Mouse (Mus musculus): ENCODE measurements at regions not wholly inside any gene's neighbourhood (a gene's known extent, or its start where the extent isn't known, plus 50 kb on each side); places are given as distances from the start of the nearest gene placed in this dataset.

DNA sequence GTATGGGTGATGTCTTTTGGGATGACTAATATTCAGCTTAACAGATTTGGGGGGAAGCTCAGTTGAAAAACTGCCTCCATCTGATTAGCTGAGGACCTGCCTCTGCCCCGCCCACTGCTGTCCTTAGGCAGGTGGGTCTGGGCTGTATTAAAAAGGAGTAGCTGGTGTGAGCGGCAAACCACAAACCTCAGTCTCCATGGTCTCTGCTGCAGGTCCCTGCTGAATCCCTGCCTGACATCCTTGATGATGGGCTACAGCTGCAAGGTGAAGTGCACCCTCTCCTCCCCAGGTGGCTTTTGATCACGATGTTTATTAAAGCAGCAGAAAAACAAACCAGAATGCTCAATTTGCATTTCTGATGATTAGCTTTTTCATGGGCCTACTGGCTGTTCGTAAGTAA lies 60.8 kb upstream of the Plet1 start:
- TF ChIP-seq ZNF384 (IDR thresholded peaks at IDR 0.05; ENCODE audit: low read depth, low read length) (no peak), CHD2 (IDR thresholded peaks at IDR 0.05; ENCODE audit: low read depth, low read length) (no peak), ZC3H11A (IDR thresholded peaks at IDR 0.05; ENCODE audit: borderline replicate concordance, low read depth, low read length) (no peak), MAFK (IDR thresholded peaks at IDR 0.05; ENCODE audit: insufficient read depth, low read depth, low read length) (no peak), HCFC1 (IDR thresholded peaks at IDR 0.05; ENCODE audit: borderline replicate concordance, insufficient read depth, low read length) (no peak)
